Mouse (Mus musculus): ENCODE results near the gene Slit1. TPM values are rescaled to one million over a fixed set of nuclear protein-coding genes. Genes with fewer than 3 reads are reported as not detected.

Gene Slit1
- polyA plus RNA-seq, 1 experiment from 2014 or later: 0.97 TPM

- H3K9ac ChIP-seq (ENCODE audit: low read length): no peak overlapping the region
- no peaks in the 10 kb centered on the region for H3K4me1 ChIP-seq (ENCODE audit: control insufficient read depth, insufficient read depth, low read length)
- H3K27me3 ChIP-seq (ENCODE audit: control insufficient read depth, insufficient read depth, low read length): no peaks in the 10 kb centered on the region
- no peak overlapping the region for H3K4me2 ChIP-seq (ENCODE audit: low read depth, low read length)
- H3K27ac ChIP-seq (ENCODE audit: low read length): no peak overlapping the region
- no peak for ATAC-seq (ENCODE audit: insufficient read depth, low FRiP score)
- no peak overlapping the region for H3K4me3 ChIP-seq (replicated peaks; ENCODE audit: low read length)
- H3K9me3 ChIP-seq (replicated peaks; ENCODE audit: control insufficient read depth, low read length): no peaks in the 10 kb centered on the region
- H3K36me3 ChIP-seq (ENCODE audit: control insufficient read depth, insufficient read depth, low read length): no peaks in the 10 kb centered on the region; the same call in 1 of the 2 replicates
- WGBS: 85% methylated on average over 7 of the region's 7 CpGs
Observed at GRCm38 (mm10) chr19:41589026-41589425, 154.4 kb downstream of the Slit1 start.

- Histone ChIP-seq H3K4me1 (ENCODE audit: control insufficient read depth, insufficient read depth, low read length) (no peaks in the 10 kb centered on the region), H3K4me2 (ENCODE audit: low read depth, low read length) (no peak overlapping the region), H3K36me3 (ENCODE audit: control insufficient read depth, insufficient read depth, low read length) (peaks cover under 1% of the 10 kb centered on the region), H3K4me3 (replicated peaks; ENCODE audit: low read length) (no peak overlapping the region), H3K9me3 (replicated peaks; ENCODE audit: control insufficient read depth, low read length) (no peaks in the 10 kb centered on the region), H3K9ac (ENCODE audit: low read length) (no peak overlapping the region), H3K27ac (ENCODE audit: low read length) (no peak overlapping the region), H3K27me3 (ENCODE audit: control insufficient read depth, insufficient read depth, low read length) (no peaks in the 10 kb centered on the region)
- 92% methylated on average over 20 of the region's 20 CpGs for WGBS
- ATAC-seq (ENCODE audit: insufficient read depth, low FRiP score): no peak
Observed at GRCm38 (mm10) chr19:41587431-41588222, 155.8 kb downstream of the Slit1 start.

GRCm38 (mm10) chr19:41586752-41587151, 156.7 kb downstream of the Slit1 start:
- no peaks in the 10 kb centered on the region for H3K9me3 ChIP-seq (replicated peaks; ENCODE audit: control insufficient read depth, low read length)
- no peaks in the 10 kb centered on the region for H3K27me3 ChIP-seq (ENCODE audit: control insufficient read depth, insufficient read depth, low read length)
- H3K9ac ChIP-seq (ENCODE audit: low read length): no peak overlapping the region
- H3K4me1 ChIP-seq (ENCODE audit: control insufficient read depth, insufficient read depth, low read length): no peaks in the 10 kb centered on the region
- ATAC-seq (ENCODE audit: insufficient read depth, low FRiP score): no peak
- H3K36me3 ChIP-seq (ENCODE audit: control insufficient read depth, insufficient read depth, low read length): peaks cover 9% of the 10 kb centered on the region
- no peak overlapping the region for H3K4me2 ChIP-seq (ENCODE audit: low read depth, low read length)
- H3K27ac ChIP-seq (ENCODE audit: low read length): no peak overlapping the region
- WGBS: 86% methylated on average over 10 of the region's 10 CpGs
- H3K4me3 ChIP-seq (replicated peaks; ENCODE audit: low read length): no peak overlapping the region

- H3K27ac ChIP-seq (ENCODE audit: low read length): no peak overlapping the region
- no peaks in the 10 kb centered on the region for H3K9me3 ChIP-seq (replicated peaks; ENCODE audit: control insufficient read depth, low read length)
- ATAC-seq (ENCODE audit: insufficient read depth, low FRiP score): no peak
- peaks cover 9% of the 10 kb centered on the region for H3K36me3 ChIP-seq (ENCODE audit: control insufficient read depth, insufficient read depth, low read length)
- no peak overlapping the region for H3K4me3 ChIP-seq (replicated peaks; ENCODE audit: low read length)
- H3K27me3 ChIP-seq (ENCODE audit: control insufficient read depth, insufficient read depth, low read length): no peaks in the 10 kb centered on the region
- H3K4me2 ChIP-seq (ENCODE audit: low read depth, low read length): no peak overlapping the region
- no peak overlapping the region for H3K9ac ChIP-seq (ENCODE audit: low read length)
- no peaks in the 10 kb centered on the region for H3K4me1 ChIP-seq (ENCODE audit: control insufficient read depth, insufficient read depth, low read length)
- 96% methylated on average over 5 of the region's 5 CpGs for WGBS
Observed at GRCm38 (mm10) chr19:41582918-41583514, 160.4 kb downstream of the Slit1 start.

GRCm38 (mm10) chr19:41581706-41582420, 161.6 kb downstream of the Slit1 start, which contains the start of gene Gm340:
TSS of gene Gm340 (plus strand) at chr19:41582370.
- H3K9me3 ChIP-seq (replicated peaks; ENCODE audit: control insufficient read depth, low read length): no peaks in the 10 kb centered on the region
- no peak within 1 kb of the TSS for H3K4me3 ChIP-seq (replicated peaks; ENCODE audit: low read length)
- ATAC-seq (ENCODE audit: insufficient read depth, low FRiP score): no peak
- H3K4me1 ChIP-seq (ENCODE audit: control insufficient read depth, insufficient read depth, low read length): no peaks in the 10 kb centered on the region
- no peak within 1 kb of the TSS for H3K4me2 ChIP-seq (ENCODE audit: low read depth, low read length)
- peaks cover 9% of the 10 kb centered on the region for H3K36me3 ChIP-seq (ENCODE audit: control insufficient read depth, insufficient read depth, low read length)
- no peak within 1 kb of the TSS for H3K9ac ChIP-seq (ENCODE audit: low read length)
- WGBS: 91% methylated on average over 23 of the region's 23 CpGs
- no peaks in the 10 kb centered on the region for H3K27me3 ChIP-seq (ENCODE audit: control insufficient read depth, insufficient read depth, low read length)
- H3K27ac ChIP-seq (ENCODE audit: low read length): no peak within 1 kb of the TSS

- no peak overlapping the region for H3K9ac ChIP-seq (ENCODE audit: low read length)
- no peak overlapping the region for H3K4me3 ChIP-seq (replicated peaks; ENCODE audit: low read length)
- H3K4me1 ChIP-seq (ENCODE audit: control insufficient read depth, insufficient read depth, low read length): no peaks in the 10 kb centered on the region
- H3K27ac ChIP-seq (ENCODE audit: low read length): no peak overlapping the region
- H3K9me3 ChIP-seq (replicated peaks; ENCODE audit: control insufficient read depth, low read length): no peaks in the 10 kb centered on the region
- no peak for ATAC-seq (ENCODE audit: insufficient read depth, low FRiP score)
- H3K4me2 ChIP-seq (ENCODE audit: low read depth, low read length): no peak overlapping the region
- no peaks in the 10 kb centered on the region for H3K27me3 ChIP-seq (ENCODE audit: control insufficient read depth, insufficient read depth, low read length)
- peaks cover 9% of the 10 kb centered on the region for H3K36me3 ChIP-seq (ENCODE audit: control insufficient read depth, insufficient read depth, low read length)
- WGBS: 87% methylated on average over 4 of the region's 4 CpGs
Observed at GRCm38 (mm10) chr19:41579311-41579920, 164.0 kb downstream of the Slit1 start.

- no peaks in the 10 kb centered on the region for H3K4me1 ChIP-seq (ENCODE audit: control insufficient read depth, insufficient read depth, low read length)
- no peak overlapping the region for H3K27ac ChIP-seq (ENCODE audit: low read length)
- H3K27me3 ChIP-seq (ENCODE audit: control insufficient read depth, insufficient read depth, low read length): no peaks in the 10 kb centered on the region
- no peak overlapping the region for H3K4me2 ChIP-seq (ENCODE audit: low read depth, low read length)
- ATAC-seq (ENCODE audit: insufficient read depth, low FRiP score): peak; percentile 84
- peaks cover 7% of the 10 kb centered on the region for H3K36me3 ChIP-seq (ENCODE audit: control insufficient read depth, insufficient read depth, low read length)
- no peaks in the 10 kb centered on the region for H3K9me3 ChIP-seq (replicated peaks; ENCODE audit: control insufficient read depth, low read length)
- no peak overlapping the region for H3K4me3 ChIP-seq (replicated peaks; ENCODE audit: low read length)
- no peak overlapping the region for H3K9ac ChIP-seq (ENCODE audit: low read length)
Observed at GRCm38 (mm10) chr19:41577576-41577975, 165.9 kb downstream of the Slit1 start.

- Histone ChIP-seq H3K4me1 (ENCODE audit: control insufficient read depth, insufficient read depth, low read length) (no peaks in the 10 kb centered on the region), H3K4me2 (ENCODE audit: low read depth, low read length) (no peak overlapping the region), H3K27me3 (ENCODE audit: control insufficient read depth, insufficient read depth, low read length) (no peaks in the 10 kb centered on the region), H3K36me3 (ENCODE audit: control insufficient read depth, insufficient read depth, low read length) (no peaks in the 10 kb centered on the region), H3K9ac (ENCODE audit: low read length) (no peak overlapping the region), H3K9me3 (replicated peaks; ENCODE audit: control insufficient read depth, low read length) (no peaks in the 10 kb centered on the region), H3K4me3 (replicated peaks; ENCODE audit: low read length) (no peak overlapping the region), H3K27ac (ENCODE audit: low read length) (no peak overlapping the region)
- 79% methylated on average over 2 of the region's 2 CpGs for WGBS
- no peak for ATAC-seq (ENCODE audit: insufficient read depth, low FRiP score)
Observed at GRCm38 (mm10) chr19:41573700-41574099, 169.8 kb downstream of the Slit1 start.

GRCm38 (mm10) chr19:41568791-41569190, 174.7 kb downstream of the Slit1 start:
- Histone ChIP-seq H3K36me3 (ENCODE audit: control insufficient read depth, insufficient read depth, low read length) (no peaks in the 10 kb centered on the region), H3K27ac (ENCODE audit: low read length) (no peak overlapping the region), H3K27me3 (ENCODE audit: control insufficient read depth, insufficient read depth, low read length) (no peaks in the 10 kb centered on the region), H3K9ac (ENCODE audit: low read length) (no peak overlapping the region), H3K4me2 (ENCODE audit: low read depth, low read length) (no peak overlapping the region), H3K4me1 (ENCODE audit: control insufficient read depth, insufficient read depth, low read length) (no peaks in the 10 kb centered on the region), H3K9me3 (replicated peaks; ENCODE audit: control insufficient read depth, low read length) (no peaks in the 10 kb centered on the region), H3K4me3 (replicated peaks; ENCODE audit: low read length) (no peak overlapping the region)
- no peak for ATAC-seq (ENCODE audit: insufficient read depth, low FRiP score)
- WGBS: 26% methylated on average over 2 of the region's 2 CpGs
